Mouse (Mus musculus): ENCODE data around the gene Wfikkn1. TPM values are rescaled to one million over a fixed set of nuclear protein-coding genes. Genes with fewer than 3 reads are reported as not detected.

Gene Wfikkn1
- polyA plus RNA-seq, 1 experiment, result 0.74 TPM

- no peak overlapping the region for H3K4me3 ChIP-seq (ENCODE audit: extremely low read depth, insufficient read depth, insufficient read length)
- 92% methylated on average over 2 of the region's 2 CpGs for WGBS
- H3K4me1 ChIP-seq (ENCODE audit: control insufficient read depth, insufficient read depth, insufficient read length), result no peaks in the 10 kb centered on the region; the same call in 1 of the 2 replicates
Observed at GRCm38 (mm10) chr17:25869954-25870353, 10.7 kb downstream of the Wfikkn1 start.

GRCm38 (mm10) chr17:25869498-25869897, 11.2 kb downstream of the Wfikkn1 start:
- 95% methylated on average over 8 of the region's 8 CpGs for WGBS

More at GRCm38 (mm10) chr17:25869954-25870353, 10.7 kb downstream of the Wfikkn1 start:
- TF ChIP-seq POLR2A (IDR thresholded peaks at IDR 0.05; ENCODE audit: low read depth, low read length) (no peak), CTCF (IDR thresholded peaks at IDR 0.05; ENCODE audit: extremely low read depth, insufficient read depth, insufficient read length, insufficient replicate concordance) (no peak)
- Histone ChIP-seq H3K27me3 (ENCODE audit: control insufficient read depth, insufficient read depth, low read length) (no peaks in the 10 kb centered on the region), H3K27ac (ENCODE audit: insufficient read depth, low read length) (no peak overlapping the region), H3K36me3 (ENCODE audit: control insufficient read depth, insufficient read depth, low read length) (no peaks in the 10 kb centered on the region)
- no peak for DNase-seq (ENCODE audit: low read depth in 1 of 2, low spot score in 2 of 2)

GRCm38 (mm10) chr17:25868601-25869191, 12.0 kb downstream of the Wfikkn1 start, which contains the start of gene Mcrip2:
Mcrip2 (minus strand) TSS chr17:25868764.
- under 1% methylated on average over 24 of the region's 24 CpGs for WGBS
- Histone ChIP-seq H3K36me3 (ENCODE audit: control insufficient read depth, insufficient read depth, low read length) (no peaks in the 10 kb centered on the region), H3K4me1 (ENCODE audit: control insufficient read depth, insufficient read depth, insufficient read length) (no peaks in the 10 kb centered on the region; the same call in 1 of the 2 replicates), H3K27ac (ENCODE audit: insufficient read depth, low read length) (no peak within 1 kb of the TSS; the same call in none of the 2 replicates), H3K4me3 (ENCODE audit: extremely low read depth, insufficient read depth, insufficient read length) (peak within 1 kb of the TSS; percentile 73), H3K27me3 (ENCODE audit: control insufficient read depth, insufficient read depth, low read length) (no peaks in the 10 kb centered on the region)
- peak in 1 of 2 experiments; percentile 63 for DNase-seq (ENCODE audit: low read depth in 1 of 2, low spot score in 2 of 2)
- TF ChIP-seq CTCF (IDR thresholded peaks at IDR 0.05; ENCODE audit: extremely low read depth, insufficient read depth, insufficient read length, insufficient replicate concordance) (no peak), POLR2A (IDR thresholded peaks at IDR 0.05; ENCODE audit: low read depth, low read length) (no peak)

More at GRCm38 (mm10) chr17:25869498-25869897, 11.2 kb downstream of the Wfikkn1 start:
- no peak for DNase-seq (ENCODE audit: low read depth in 1 of 2, low spot score in 2 of 2)
- TF ChIP-seq POLR2A (IDR thresholded peaks at IDR 0.05; ENCODE audit: low read depth, low read length) (no peak), CTCF (IDR thresholded peaks at IDR 0.05; ENCODE audit: extremely low read depth, insufficient read depth, insufficient read length, insufficient replicate concordance) (no peak)
- Histone ChIP-seq H3K4me3 (ENCODE audit: extremely low read depth, insufficient read depth, insufficient read length) (no peak overlapping the region), H3K27me3 (ENCODE audit: control insufficient read depth, insufficient read depth, low read length) (no peaks in the 10 kb centered on the region), H3K4me1 (ENCODE audit: control insufficient read depth, insufficient read depth, insufficient read length) (no peaks in the 10 kb centered on the region; the same call in 1 of the 2 replicates), H3K27ac (ENCODE audit: insufficient read depth, low read length) (no peak overlapping the region), H3K36me3 (ENCODE audit: control insufficient read depth, insufficient read depth, low read length) (no peaks in the 10 kb centered on the region)

GRCm38 (mm10) chr17:25867836-25868600, 12.6 kb downstream of the Wfikkn1 start:
- TF ChIP-seq POLR2A (IDR thresholded peaks at IDR 0.05; ENCODE audit: low read depth, low read length), result no peak
- no peak for TF ChIP-seq CTCF (IDR thresholded peaks at IDR 0.05; ENCODE audit: extremely low read depth, insufficient read depth, insufficient read length, insufficient replicate concordance)
- peak overlapping the region; percentile 73 for H3K4me3 ChIP-seq (ENCODE audit: extremely low read depth, insufficient read depth, insufficient read length)
- H3K27me3 ChIP-seq (ENCODE audit: control insufficient read depth, insufficient read depth, low read length), result no peaks in the 10 kb centered on the region
- DNase-seq (ENCODE audit: low read depth in 1 of 2, low spot score in 2 of 2), result no peak
- no peaks in the 10 kb centered on the region for H3K36me3 ChIP-seq (ENCODE audit: control insufficient read depth, insufficient read depth, low read length)
- H3K4me1 ChIP-seq (ENCODE audit: control insufficient read depth, insufficient read depth, insufficient read length), result no peaks in the 10 kb centered on the region; the same call in 1 of the 2 replicates
- WGBS, result 2% methylated on average over 41 of the region's 42 CpGs
- no peak overlapping the region; the same call in none of the 2 replicates for H3K27ac ChIP-seq (ENCODE audit: insufficient read depth, low read length)

GRCm38 (mm10) chr17:25867509-25867835, 13.2 kb downstream of the Wfikkn1 start:
- 8% methylated on average over 7 of the region's 7 CpGs for WGBS
- DNase-seq (ENCODE audit: low read depth in 1 of 2, low spot score in 2 of 2), result no peak
- peak overlapping the region; percentile 73; the same call in 1 of the 2 replicates for H3K4me3 ChIP-seq (ENCODE audit: extremely low read depth, insufficient read depth, insufficient read length)
- H3K4me1 ChIP-seq (ENCODE audit: control insufficient read depth, insufficient read depth, insufficient read length), result no peaks in the 10 kb centered on the region; the same call in 1 of the 2 replicates
- TF ChIP-seq CTCF (IDR thresholded peaks at IDR 0.05; ENCODE audit: extremely low read depth, insufficient read depth, insufficient read length, insufficient replicate concordance) (no peak), POLR2A (IDR thresholded peaks at IDR 0.05; ENCODE audit: low read depth, low read length) (no peak)
- no peaks in the 10 kb centered on the region for H3K36me3 ChIP-seq (ENCODE audit: control insufficient read depth, insufficient read depth, low read length)
- H3K27ac ChIP-seq (ENCODE audit: insufficient read depth, low read length), result no peak overlapping the region
- H3K27me3 ChIP-seq (ENCODE audit: control insufficient read depth, insufficient read depth, low read length), result no peaks in the 10 kb centered on the region

GRCm38 (mm10) chr17:25866172-25866571, 14.5 kb downstream of the Wfikkn1 start:
- Histone ChIP-seq H3K4me3 (ENCODE audit: extremely low read depth, insufficient read depth, insufficient read length) (no peak overlapping the region), H3K27ac (ENCODE audit: insufficient read depth, low read length) (no peak overlapping the region), H3K36me3 (ENCODE audit: control insufficient read depth, insufficient read depth, low read length) (no peaks in the 10 kb centered on the region), H3K27me3 (ENCODE audit: control insufficient read depth, insufficient read depth, low read length) (no peaks in the 10 kb centered on the region), H3K4me1 (ENCODE audit: control insufficient read depth, insufficient read depth, insufficient read length) (no peaks in the 10 kb centered on the region; the same call in 1 of the 2 replicates)
- no peak for TF ChIP-seq CTCF (IDR thresholded peaks at IDR 0.05; ENCODE audit: extremely low read depth, insufficient read depth, insufficient read length, insufficient replicate concordance)
- no peak for TF ChIP-seq POLR2A (IDR thresholded peaks at IDR 0.05; ENCODE audit: low read depth, low read length)
- WGBS, result 91% methylated on average over 3 of the region's 3 CpGs
- no peak for DNase-seq (ENCODE audit: low read depth in 1 of 2, low spot score in 2 of 2)

All from spleen, adult 2 months (tissue).